Mouse (Mus musculus) intestine, embryonic 15.5 days (tissue): Measurements from ENCODE around the gene Fcmr. TPM values are rescaled to one million over a fixed set of nuclear protein-coding genes. Genes with fewer than 3 reads are reported as not detected.

Source experiments
- ATAC-seq: fragments of 200-750 bp; cut with Nextera tagmentation; 2 replicates; pipeline ENCODE4 v1.8.0; 2017; ENCODE audit warnings: moderate TSS enrichment, moderate library complexity
- H3K27ac ChIP-seq: fragments of 300-500 bp; sonication (generic); 2 replicates; pipeline ENCODE4 v1.5.1; 2015; ENCODE audit warnings: mild to moderate bottlenecking, inconsistent platforms
- H3K27me3 ChIP-seq: fragments of 300-500 bp; sonication (generic); replicated peaks from 2 replicates; pipeline ENCODE4 v1.6.1; 2015; ENCODE audit warnings: inconsistent platforms
- H3K36me3 ChIP-seq: fragments of 300-500 bp; sonication (generic); 2 replicates; pipeline ENCODE4 v1.6.1; 2015; ENCODE audit warnings: inconsistent platforms
- H3K4me1 ChIP-seq: fragments of 300-500 bp; sonication (generic); replicated peaks from 2 replicates; pipeline ENCODE4 v1.6.1; 2015; ENCODE audit warnings: inconsistent platforms
- H3K4me2 ChIP-seq: fragments of 300-500 bp; sonication (generic); replicated peaks from 2 replicates; pipeline ENCODE4 v1.6.1; 2015; ENCODE audit warnings: mild to moderate bottlenecking, inconsistent platforms
- H3K4me3 ChIP-seq: fragments of 300-500 bp; sonication (generic); replicated peaks from 2 replicates; pipeline ENCODE4 v1.5.1; 2015; ENCODE audit warnings: inconsistent platforms
- H3K9ac ChIP-seq: fragments of 300-500 bp; sonication (generic); 2 replicates; pipeline ENCODE4 v1.6.1; 2015; ENCODE audit warnings: inconsistent platforms
- H3K9me3 ChIP-seq: fragments of 300-500 bp; sonication (generic); 2 replicates; pipeline ENCODE4 v1.6.1; 2016; ENCODE audit warnings: inconsistent platforms
- WGBS: fragments of 180-500 bp; shearing (Covaris S2); methylation state at CpG from one replicate; pipeline ENCODE4 v1.1.7; 2015; 5-methylcytosine and 5-hydroxymethylcytosine counted together
- polyA plus RNA-seq: library from polyadenylated mRNA; unstranded; fragments of >200 nt; fragmentation: Nextera tagmentation; extraction: Ambion mirVana; gene quantifications from 2 replicates; pipeline ENCODE4 v1.2.1, GENCODE M21; 2015

Gene Fcmr
- polyA plus RNA-seq, result 2.8 and 5.7 TPM in 2 replicates

DNA sequence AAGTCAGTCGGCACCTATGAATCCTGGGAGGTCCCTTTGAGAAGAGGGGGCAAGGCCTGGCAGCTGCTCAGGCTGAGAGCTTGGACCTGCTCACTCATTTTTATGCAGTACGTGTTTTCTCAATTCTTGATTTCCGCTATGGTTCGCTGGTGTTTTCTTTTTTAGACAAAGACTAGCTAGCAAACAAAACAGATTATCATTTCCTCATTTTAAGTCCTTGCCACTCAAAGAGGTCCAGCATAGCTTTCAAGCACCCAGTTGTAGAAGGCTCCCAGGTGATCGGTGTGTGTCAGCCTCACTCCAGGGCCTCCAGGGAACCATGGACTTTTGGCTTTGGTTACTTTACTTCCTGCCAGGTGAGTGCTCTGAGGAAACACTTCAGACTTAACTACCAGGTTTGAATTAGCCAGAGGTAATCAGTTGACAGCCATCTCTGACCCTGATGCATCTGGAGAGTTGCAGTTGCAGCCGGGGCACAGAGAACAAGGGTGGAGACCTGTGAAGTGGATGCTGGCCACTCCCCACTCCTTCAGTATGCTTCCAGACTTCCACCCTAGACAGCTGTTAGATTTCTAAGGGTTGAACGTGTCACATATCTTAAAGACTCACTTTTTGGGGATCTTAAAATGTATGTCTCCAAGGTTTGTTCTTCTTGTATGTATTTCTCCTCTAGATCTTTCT is at the start of gene Fcmr:
Gene Fcmr (plus strand): TSS at position 129 of the 681 bp plus-strand sequence.
- WGBS, result 77% methylated on average over 7 of the region's 7 CpGs
- peak; percentile 60; the same call in 1 of the 2 replicates for ATAC-seq
- no peaks in the 10 kb centered on the region for H3K27me3 ChIP-seq

DNA sequence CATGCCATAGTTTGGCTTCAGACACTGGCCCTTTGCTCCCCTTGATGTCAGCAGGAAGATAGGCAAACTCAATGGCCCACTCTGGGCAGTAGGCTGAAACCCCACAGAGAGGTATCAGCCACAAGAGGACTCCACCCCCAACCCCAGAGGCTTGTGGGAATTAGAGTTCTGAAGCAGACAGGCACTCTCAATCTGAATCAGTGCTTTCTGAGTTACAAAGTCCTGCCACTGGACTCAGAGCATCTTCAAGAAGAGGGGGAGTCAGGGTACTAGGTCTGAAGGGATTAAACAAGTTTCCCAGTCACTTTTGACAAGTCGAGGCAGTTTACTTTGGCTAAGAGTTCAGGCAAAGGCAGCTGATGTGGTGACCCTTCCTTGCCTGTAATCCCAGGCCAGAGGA is 45.7 kb upstream of the Fcmr start:
- no peaks in the 10 kb centered on the region for H3K27me3 ChIP-seq
- peaks cover 4% of the 10 kb centered on the region; the same call in 1 of the 2 replicates for H3K4me1 ChIP-seq
- H3K9ac ChIP-seq, result no peak overlapping the region
- H3K27ac ChIP-seq, result no peak overlapping the region
- H3K9me3 ChIP-seq, result no peaks in the 10 kb centered on the region
- H3K36me3 ChIP-seq, result no peaks in the 10 kb centered on the region
- WGBS, result 68% methylated on average over 1 of the region's 1 CpGs
- ATAC-seq, result no peak
- no peak overlapping the region for H3K4me2 ChIP-seq
- H3K4me3 ChIP-seq, result no peak overlapping the region

More for the DNA sequence above, at the start of gene Fcmr:
- Histone ChIP-seq H3K27ac (no peak within 1 kb of the TSS), H3K4me1 (no peaks in the 10 kb centered on the region), H3K9me3 (no peaks in the 10 kb centered on the region), H3K36me3 (no peaks in the 10 kb centered on the region), H3K4me2 (no peak within 1 kb of the TSS), H3K4me3 (no peak within 1 kb of the TSS), H3K9ac (no peak within 1 kb of the TSS)

- Histone ChIP-seq H3K4me1 (peaks cover 4% of the 10 kb centered on the region; the same call in 1 of the 2 replicates), H3K4me2 (no peak overlapping the region), H3K9me3 (no peaks in the 10 kb centered on the region), H3K9ac (no peak overlapping the region), H3K36me3 (no peaks in the 10 kb centered on the region), H3K27ac (peak overlapping the region; percentile 44; the same call in 1 of the 2 replicates), H3K27me3 (no peaks in the 10 kb centered on the region), H3K4me3 (no peak overlapping the region)
- 74% methylated on average over 7 of the region's 7 CpGs for WGBS
- peak; percentile 56 for ATAC-seq
These were observed 44.9 kb upstream of the Fcmr start for GRCm38 (mm10) chr1:130820316-130821148.

DNA sequence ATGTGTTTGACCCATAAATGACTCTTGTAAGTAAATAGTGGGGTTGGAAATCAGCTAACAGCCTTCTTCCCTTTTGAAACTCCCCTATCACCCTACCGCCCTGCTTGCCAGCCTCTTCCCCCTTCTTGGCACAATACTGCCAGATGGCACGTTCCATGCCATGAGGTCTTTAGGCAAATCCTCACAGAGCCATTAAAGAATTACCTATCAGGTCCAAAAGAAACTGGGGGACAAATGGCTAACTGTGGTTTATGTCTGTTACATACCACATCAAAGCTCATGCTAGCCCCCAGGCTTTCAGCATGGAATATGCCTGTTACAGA is 44.4 kb upstream of the Fcmr start:
- Histone ChIP-seq H3K4me1 (peaks cover 4% of the 10 kb centered on the region; the same call in 1 of the 2 replicates), H3K36me3 (no peaks in the 10 kb centered on the region), H3K27ac (peak overlapping the region; percentile 74; the same call in 1 of the 2 replicates), H3K9ac (no peak overlapping the region), H3K4me3 (no peak overlapping the region), H3K9me3 (no peaks in the 10 kb centered on the region), H3K27me3 (no peaks in the 10 kb centered on the region), H3K4me2 (no peak overlapping the region)
- ATAC-seq, result no peak
- 72% methylated on average over 2 of the region's 2 CpGs for WGBS

DNA sequence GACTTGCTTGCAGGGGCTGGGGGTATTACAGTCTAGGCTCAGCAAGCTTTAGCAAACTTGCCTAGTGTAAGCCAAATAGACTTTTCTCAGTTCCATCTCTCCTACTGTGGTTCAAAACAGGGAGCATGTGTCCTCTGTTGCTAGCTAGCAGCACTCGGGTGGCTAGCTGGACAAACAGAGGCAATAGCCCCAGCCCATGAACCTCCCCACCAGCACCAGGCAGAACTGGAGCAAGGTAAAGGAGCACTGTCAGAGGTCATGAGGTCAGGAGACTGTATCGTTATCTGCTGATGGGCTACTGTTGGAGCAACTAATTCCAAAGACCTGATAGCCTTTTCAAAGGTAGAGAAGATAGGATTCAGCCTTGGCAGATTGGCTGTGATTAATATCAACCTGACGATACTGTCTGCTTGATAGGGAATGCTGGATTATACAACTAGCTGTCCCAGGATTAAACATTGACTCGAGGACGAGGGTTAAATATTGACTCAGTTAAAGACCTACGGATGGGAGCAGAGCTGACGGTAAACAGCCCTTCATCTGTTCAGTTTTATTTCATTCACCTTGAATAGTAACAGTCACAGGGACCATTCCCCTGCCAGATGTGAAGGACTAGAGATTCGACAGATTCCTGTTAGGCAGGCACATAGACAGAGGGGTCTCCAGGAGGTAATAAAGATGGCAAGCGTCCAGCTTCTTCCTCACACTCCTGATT is 43.4 kb upstream of the Fcmr start:
- Histone ChIP-seq H3K36me3 (no peaks in the 10 kb centered on the region), H3K9me3 (no peaks in the 10 kb centered on the region), H3K27me3 (no peaks in the 10 kb centered on the region), H3K9ac (no peak overlapping the region), H3K4me1 (peaks cover 4% of the 10 kb centered on the region; the same call in 1 of the 2 replicates), H3K4me3 (no peak overlapping the region), H3K27ac (peak overlapping the region; percentile 74), H3K4me2 (no peak overlapping the region)
- ATAC-seq, result peak; percentile 83
- WGBS, result 40% methylated on average over 9 of the region's 9 CpGs

GRCm38 (mm10) chr1:130826448-130826847 is 39.0 kb upstream of the Fcmr start, which contains the start of gene Pigr:
Gene Pigr, plus strand, starts transcription at chr1:130826684.
- no peak within 1 kb of the TSS for H3K27ac ChIP-seq
- no peak within 1 kb of the TSS for H3K4me3 ChIP-seq
- no peak for ATAC-seq
- no peaks in the 10 kb centered on the region for H3K27me3 ChIP-seq
- H3K4me2 ChIP-seq, result no peak within 1 kb of the TSS
- 85% methylated on average over 5 of the region's 5 CpGs for WGBS
- no peak within 1 kb of the TSS for H3K9ac ChIP-seq
- H3K4me1 ChIP-seq, result 0 out of 2 replicates have a peak, but pooled peaks cover 2% of the 10 kb centered on the region
- no peaks in the 10 kb centered on the region for H3K9me3 ChIP-seq
- no peaks in the 10 kb centered on the region for H3K36me3 ChIP-seq

DNA sequence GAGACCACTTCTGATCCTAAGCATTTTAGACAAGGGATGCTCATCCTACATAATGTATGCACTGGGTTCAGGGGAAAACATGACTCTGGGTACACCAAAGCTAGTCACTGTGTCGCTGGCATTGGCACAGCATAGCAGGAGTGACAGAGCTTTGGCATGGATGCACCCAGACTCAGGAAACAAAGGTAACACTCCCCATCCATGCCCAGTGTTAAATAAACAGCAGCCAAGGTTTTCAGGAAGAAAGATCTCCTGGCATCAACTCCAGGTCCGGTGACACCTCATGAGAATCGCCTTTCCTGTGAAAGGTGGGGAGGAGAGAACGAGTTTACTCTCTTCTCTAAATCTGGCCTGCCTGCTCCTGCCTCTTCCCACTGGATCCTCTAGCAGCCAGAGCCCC is 36.8 kb upstream of the Fcmr start:
- Histone ChIP-seq H3K4me1 (peaks cover 3% of the 10 kb centered on the region; the same call in 1 of the 2 replicates), H3K9ac (no peak overlapping the region), H3K27ac (no peak overlapping the region), H3K4me3 (no peak overlapping the region), H3K27me3 (no peaks in the 10 kb centered on the region), H3K4me2 (no peak overlapping the region), H3K36me3 (no peaks in the 10 kb centered on the region), H3K9me3 (no peaks in the 10 kb centered on the region)
- no peak for ATAC-seq
- 78% methylated on average over 4 of the region's 4 CpGs for WGBS

- Histone ChIP-seq H3K4me1 (peaks cover 3% of the 10 kb centered on the region; the same call in 1 of the 2 replicates), H3K9ac (no peak overlapping the region), H3K4me3 (no peak overlapping the region), H3K27me3 (no peaks in the 10 kb centered on the region), H3K36me3 (no peaks in the 10 kb centered on the region), H3K27ac (peak overlapping the region; percentile 33; the same call in 1 of the 2 replicates), H3K9me3 (no peaks in the 10 kb centered on the region), H3K4me2 (no peak overlapping the region)
- WGBS, result 64% methylated on average over 8 of the region's 8 CpGs
- peak; percentile 21 for ATAC-seq
These were observed 35.3 kb upstream of the Fcmr start for GRCm38 (mm10) chr1:130829906-130830830.

DNA sequence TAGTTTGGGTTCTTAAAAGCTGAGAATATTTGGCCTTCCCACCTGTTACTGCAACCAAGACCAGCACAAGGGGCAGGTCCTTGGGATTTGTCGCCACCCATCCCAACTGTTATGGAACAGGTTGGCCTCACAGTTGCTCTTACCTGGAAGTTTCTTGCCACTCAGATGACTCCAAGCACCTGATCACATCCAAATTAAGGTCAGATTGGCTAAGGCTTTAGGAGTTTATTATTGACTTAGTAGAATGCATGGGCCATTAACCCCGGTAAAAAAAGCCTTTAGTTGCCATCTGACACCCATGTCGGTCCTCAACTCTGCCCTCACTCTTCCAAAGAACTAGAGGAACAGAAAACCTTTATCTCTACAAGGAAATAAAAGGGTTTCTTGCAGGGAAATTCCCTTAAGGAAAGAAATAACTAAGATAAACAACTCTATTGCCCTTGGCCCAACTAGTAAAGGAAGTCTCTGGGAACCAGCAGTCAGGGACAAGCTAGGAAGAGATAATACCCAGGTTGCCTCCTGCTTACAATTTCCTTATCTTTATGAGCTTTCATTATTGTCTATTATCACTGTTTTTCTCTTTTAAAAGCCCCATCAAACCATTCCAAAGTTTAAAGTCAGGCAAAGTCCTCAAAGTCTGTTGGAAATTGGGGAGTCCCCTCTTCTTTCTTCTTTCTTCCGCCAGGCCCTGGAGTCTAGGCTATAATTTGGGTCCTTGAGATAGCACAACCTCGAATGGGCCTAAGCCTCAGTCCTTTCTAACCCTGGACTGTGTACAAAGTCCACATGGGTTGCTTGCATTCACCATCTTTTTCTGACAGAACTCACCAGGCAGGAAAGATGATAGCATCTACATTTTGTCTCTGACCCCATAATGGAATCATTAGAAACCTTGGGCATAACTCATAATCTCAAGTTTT is 33.0 kb upstream of the Fcmr start:
- H3K27ac ChIP-seq, result peak overlapping the region; percentile 63
- 56% methylated on average over 5 of the region's 5 CpGs for WGBS

DNA sequence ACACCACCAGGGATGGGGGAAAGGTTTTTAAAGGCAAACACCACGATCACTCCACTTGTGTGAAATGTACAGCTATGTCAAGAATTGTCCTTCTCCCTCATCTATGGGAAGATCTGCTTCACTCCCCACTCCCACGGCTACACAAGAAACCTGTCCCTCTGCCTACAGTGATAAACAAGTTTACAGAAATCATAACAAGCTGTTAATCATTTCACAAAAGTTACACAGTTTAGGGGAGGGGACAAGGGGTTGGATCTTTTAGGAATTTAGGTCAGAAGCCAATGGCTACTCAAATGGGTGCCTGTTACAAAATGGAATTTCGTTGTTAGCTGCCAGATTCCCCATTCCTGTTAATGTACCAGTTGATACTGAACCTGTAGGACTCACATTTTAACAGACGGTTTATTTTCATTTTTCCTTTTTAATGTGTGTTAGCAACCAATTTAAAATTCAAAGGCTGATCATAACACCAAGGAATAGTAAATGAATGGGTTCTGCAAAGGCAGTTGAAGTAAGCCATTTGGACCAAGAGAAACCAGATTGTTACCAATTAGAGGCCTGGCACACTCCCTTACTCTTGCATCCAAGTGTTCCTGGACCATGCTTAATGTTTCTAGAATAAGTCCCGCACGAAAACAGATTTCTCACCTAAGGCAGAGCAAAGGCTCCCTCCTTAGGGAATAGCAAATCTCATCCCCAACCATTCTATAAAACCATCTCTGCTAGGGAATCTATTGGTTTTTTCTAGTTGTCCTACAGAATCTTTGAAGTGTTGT is 30.1 kb upstream of the Fcmr start:
- Histone ChIP-seq H3K9ac (no peak overlapping the region), H3K4me2 (no peak overlapping the region), H3K27ac (no peak overlapping the region), H3K9me3 (no peaks in the 10 kb centered on the region), H3K4me1 (peaks cover 3% of the 10 kb centered on the region; the same call in 1 of the 2 replicates), H3K36me3 (no peaks in the 10 kb centered on the region), H3K27me3 (no peaks in the 10 kb centered on the region), H3K4me3 (no peak overlapping the region)
- ATAC-seq, result no peak
- WGBS, result 71% methylated on average over 6 of the region's 6 CpGs

More for the DNA sequence above, 33.0 kb upstream of the Fcmr start:
- peak; percentile 91 for ATAC-seq
- no peak overlapping the region for H3K4me2 ChIP-seq
- H3K36me3 ChIP-seq, result no peaks in the 10 kb centered on the region
- no peak overlapping the region for H3K9ac ChIP-seq
- H3K27me3 ChIP-seq, result no peaks in the 10 kb centered on the region
- H3K4me3 ChIP-seq, result no peak overlapping the region
- peaks cover 3% of the 10 kb centered on the region; the same call in 1 of the 2 replicates for H3K4me1 ChIP-seq
- no peaks in the 10 kb centered on the region for H3K9me3 ChIP-seq
